Mouse (Mus musculus): Measurements from ENCODE around the gene Ksr1. TPM values are rescaled to one million over a fixed set of nuclear protein-coding genes. Genes with fewer than 3 reads are reported as not detected.

The Ksr1 gene
- total and polyA plus RNA-seq, 2 experiments from 2014 or later, result 1.9 to 51.3 TPM

DNA sequence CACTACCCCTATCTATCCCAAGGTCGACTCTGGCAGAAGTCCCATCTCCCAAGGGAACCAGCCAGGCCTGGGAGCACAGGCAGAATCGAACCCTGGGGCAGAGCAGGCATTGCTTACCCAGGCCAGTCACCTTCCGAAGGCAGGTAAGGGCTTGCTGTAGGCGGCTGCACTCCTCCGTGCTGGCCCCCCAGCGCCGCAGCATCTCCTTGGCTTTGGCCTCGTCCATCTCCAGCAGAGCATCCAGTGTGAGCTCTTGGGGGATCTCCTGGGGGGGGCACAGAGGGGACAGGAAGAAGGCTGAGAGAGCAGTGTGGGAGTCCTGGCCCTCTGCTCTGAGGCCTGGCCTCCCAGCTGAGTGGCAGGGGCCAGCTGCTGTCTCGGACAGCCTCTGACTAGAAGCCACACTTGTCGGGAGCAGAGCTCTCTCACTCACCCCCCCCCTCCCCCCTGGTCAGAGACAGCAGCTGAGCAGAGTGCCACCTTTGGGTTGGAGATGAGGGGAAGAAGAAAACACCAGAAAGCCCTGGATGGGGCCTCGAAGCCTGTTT is 99.0 kb downstream of the Ksr1 start:
- no peak overlapping the region for H3K4me2 ChIP-seq (ENCODE audit: low read depth, low read length)
- no peaks in the 10 kb centered on the region for H3K4me1 ChIP-seq (ENCODE audit: insufficient read depth, low read length)
- TF ChIP-seq CTCF (IDR thresholded peaks at IDR 0.05; ENCODE audit: low read depth), result no peak
- ATAC-seq (no peak), DNase-seq (ENCODE audit: low spot score) (no peak)
- no peak overlapping the region for H3K9ac ChIP-seq (replicated peaks; ENCODE audit: low read length)
- 68% methylated on average over 11 of the region's 11 CpGs for WGBS
- H3K27me3 ChIP-seq (ENCODE audit: insufficient read depth, low read length), result no peaks in the 10 kb centered on the region
- no peak overlapping the region for H3K27ac ChIP-seq
- no peaks in the 10 kb centered on the region for H3K36me3 ChIP-seq (ENCODE audit: insufficient read depth, low read length)
- H3K9me3 ChIP-seq (ENCODE audit: low read length), result no peaks in the 10 kb centered on the region
- H3K4me3 ChIP-seq (ENCODE audit: low read length), result no peak overlapping the region

DNA sequence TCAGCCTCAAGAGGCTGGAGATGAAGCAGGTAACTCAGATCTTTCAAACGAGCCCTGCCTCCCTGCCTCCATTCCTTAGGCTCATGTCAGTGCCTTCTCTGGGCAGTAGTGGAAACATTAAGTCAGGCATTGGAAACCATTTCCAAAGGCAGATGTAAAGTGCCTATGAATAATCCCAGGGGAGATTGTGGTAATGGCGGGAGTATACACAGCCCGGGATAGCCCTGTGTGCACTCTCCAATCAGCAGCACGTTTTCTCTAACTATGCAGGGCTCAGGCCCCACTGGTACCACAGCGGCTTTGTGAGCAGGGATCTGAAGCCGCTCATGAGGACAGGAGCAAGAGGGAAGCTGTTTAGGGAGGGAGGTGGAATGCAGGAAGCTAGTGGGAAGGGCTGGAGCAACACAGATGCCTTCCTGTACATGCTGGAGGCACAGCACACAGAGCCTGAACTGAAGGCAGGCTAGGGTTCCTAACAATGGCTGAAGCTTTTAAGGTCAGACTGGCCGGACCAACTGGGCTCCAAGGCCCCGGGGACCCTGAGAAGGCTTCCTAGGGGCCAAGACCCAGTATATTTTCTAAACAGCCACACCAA is 99.5 kb downstream of the Ksr1 start:
- Histone ChIP-seq H3K9ac (replicated peaks; ENCODE audit: low read length) (no peak overlapping the region), H3K4me1 (ENCODE audit: insufficient read depth, low read length) (no peaks in the 10 kb centered on the region), H3K4me2 (ENCODE audit: low read depth, low read length) (no peak overlapping the region), H3K27me3 (ENCODE audit: insufficient read depth, low read length) (no peaks in the 10 kb centered on the region), H3K27ac (no peak overlapping the region), H3K4me3 (ENCODE audit: low read length) (no peak overlapping the region), H3K9me3 (ENCODE audit: low read length) (no peaks in the 10 kb centered on the region), H3K36me3 (ENCODE audit: insufficient read depth, low read length) (no peaks in the 10 kb centered on the region)
- 54% methylated on average over 8 of the region's 8 CpGs for WGBS
- TF ChIP-seq CTCF (IDR thresholded peaks at IDR 0.05; ENCODE audit: low read depth), result no peak
- DNase-seq (ENCODE audit: low spot score) (no peak), ATAC-seq (no peak)

DNA sequence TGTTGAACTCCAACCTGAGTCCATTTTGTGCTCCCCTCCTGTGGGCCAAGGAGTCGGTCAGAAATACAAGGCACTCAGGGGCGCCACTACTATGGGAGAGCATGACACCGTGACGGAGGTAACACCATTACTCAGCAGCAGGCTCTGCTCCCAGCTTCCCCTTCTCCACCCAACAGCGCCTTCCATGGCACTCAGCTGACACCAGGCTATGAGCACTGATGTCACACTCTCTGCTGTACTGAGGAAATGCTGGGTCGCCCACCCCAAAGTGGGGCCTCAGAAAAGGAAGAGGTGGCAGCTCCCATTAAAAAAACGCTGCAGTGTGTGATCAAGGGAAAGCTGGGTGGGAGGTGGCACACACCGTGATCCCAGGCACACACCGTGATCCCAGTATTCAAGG is 101.0 kb downstream of the Ksr1 start:
- WGBS, result 93% methylated on average over 9 of the region's 9 CpGs
- Histone ChIP-seq H3K4me3 (ENCODE audit: low read length) (no peak overlapping the region), H3K36me3 (ENCODE audit: insufficient read depth, low read length) (no peaks in the 10 kb centered on the region), H3K27ac (no peak overlapping the region), H3K4me1 (ENCODE audit: insufficient read depth, low read length) (no peaks in the 10 kb centered on the region), H3K9ac (replicated peaks; ENCODE audit: low read length) (no peak overlapping the region), H3K9me3 (ENCODE audit: low read length) (no peaks in the 10 kb centered on the region), H3K27me3 (ENCODE audit: insufficient read depth, low read length) (no peaks in the 10 kb centered on the region), H3K4me2 (ENCODE audit: low read depth, low read length) (no peak overlapping the region)
- TF ChIP-seq CTCF (IDR thresholded peaks at IDR 0.05; ENCODE audit: low read depth), result no peak
- DNase-seq (ENCODE audit: low spot score) (no peak), ATAC-seq (no peak)

DNA sequence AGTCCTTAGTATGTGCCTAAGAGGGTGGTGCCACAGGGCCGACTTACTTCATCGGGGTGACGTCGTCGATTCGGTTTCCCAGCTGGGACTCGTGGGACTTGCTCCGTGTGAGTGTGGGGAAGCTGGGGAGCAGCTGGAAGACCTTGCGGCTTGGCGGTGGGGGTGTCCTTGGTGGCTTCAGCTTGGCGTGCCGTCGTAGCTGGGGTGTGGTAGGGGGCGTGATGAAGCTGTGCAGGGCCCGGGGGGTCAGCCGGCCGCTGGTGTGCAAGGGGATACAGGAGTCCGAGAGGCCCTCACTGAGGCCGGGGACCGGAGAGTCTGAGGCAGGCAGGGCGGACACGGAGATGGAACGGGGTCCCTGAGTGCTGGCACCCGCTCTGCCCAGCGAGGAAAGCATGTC is 101.4 kb downstream of the Ksr1 start:
- no peak for ATAC-seq

DNA sequence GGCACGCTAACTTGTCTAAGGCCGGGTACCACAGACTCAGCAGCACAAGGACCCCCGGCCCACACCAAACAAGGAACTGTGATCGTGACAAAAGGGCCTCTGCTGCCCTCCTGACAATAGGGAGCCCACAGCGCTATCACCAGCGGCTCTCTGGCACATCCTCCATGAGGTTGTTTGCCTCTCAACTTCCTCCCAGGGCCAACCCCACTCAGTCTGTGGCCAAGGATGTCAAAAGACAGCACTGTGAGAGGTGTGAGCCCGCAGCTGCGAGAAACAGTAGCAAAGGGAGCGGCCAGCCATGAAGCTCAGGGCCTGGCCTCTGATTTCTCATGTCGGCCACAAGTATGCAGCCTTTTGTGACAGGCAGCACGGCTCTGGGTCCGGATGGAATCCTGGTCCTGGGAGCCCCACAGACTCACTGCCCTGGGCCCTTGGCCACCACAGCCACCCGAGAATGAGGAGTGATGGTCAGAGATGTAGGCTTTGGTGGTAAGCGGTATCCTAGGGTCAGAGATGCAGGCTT is 104.2 kb downstream of the Ksr1 start:
- WGBS, result 42% methylated on average over 14 of the region's 14 CpGs
- ATAC-seq, result no peak
- no peak overlapping the region for H3K4me3 ChIP-seq (ENCODE audit: low read length)
- H3K36me3 ChIP-seq (ENCODE audit: insufficient read depth, low read length), result no peaks in the 10 kb centered on the region
- TF ChIP-seq CTCF (IDR thresholded peaks at IDR 0.05; ENCODE audit: low read depth), result no peak
- no peak overlapping the region for H3K27ac ChIP-seq
- H3K4me1 ChIP-seq (ENCODE audit: insufficient read depth, low read length), result no peaks in the 10 kb centered on the region
- no peak overlapping the region for H3K9ac ChIP-seq (replicated peaks; ENCODE audit: low read length)
- H3K9me3 ChIP-seq (ENCODE audit: low read length), result no peaks in the 10 kb centered on the region
- no peak for DNase-seq (ENCODE audit: low spot score)
- H3K27me3 ChIP-seq (ENCODE audit: insufficient read depth, low read length), result no peaks in the 10 kb centered on the region
- no peak overlapping the region for H3K4me2 ChIP-seq (ENCODE audit: low read depth, low read length)

More for the DNA sequence above, 101.4 kb downstream of the Ksr1 start:
- Histone ChIP-seq H3K9me3 (ENCODE audit: low read length) (no peaks in the 10 kb centered on the region), H3K9ac (replicated peaks; ENCODE audit: low read length) (no peak overlapping the region), H3K27ac (no peak overlapping the region), H3K4me2 (ENCODE audit: low read depth, low read length) (no peak overlapping the region), H3K4me3 (ENCODE audit: low read length) (no peak overlapping the region), H3K27me3 (ENCODE audit: insufficient read depth, low read length) (no peaks in the 10 kb centered on the region), H3K36me3 (ENCODE audit: insufficient read depth, low read length) (no peaks in the 10 kb centered on the region), H3K4me1 (ENCODE audit: insufficient read depth, low read length) (no peaks in the 10 kb centered on the region)
- no peak for TF ChIP-seq CTCF (IDR thresholded peaks at IDR 0.05; ENCODE audit: low read depth)
- no peak for DNase-seq (ENCODE audit: low spot score)
- WGBS, result 93% methylated on average over 25 of the region's 25 CpGs

DNA sequence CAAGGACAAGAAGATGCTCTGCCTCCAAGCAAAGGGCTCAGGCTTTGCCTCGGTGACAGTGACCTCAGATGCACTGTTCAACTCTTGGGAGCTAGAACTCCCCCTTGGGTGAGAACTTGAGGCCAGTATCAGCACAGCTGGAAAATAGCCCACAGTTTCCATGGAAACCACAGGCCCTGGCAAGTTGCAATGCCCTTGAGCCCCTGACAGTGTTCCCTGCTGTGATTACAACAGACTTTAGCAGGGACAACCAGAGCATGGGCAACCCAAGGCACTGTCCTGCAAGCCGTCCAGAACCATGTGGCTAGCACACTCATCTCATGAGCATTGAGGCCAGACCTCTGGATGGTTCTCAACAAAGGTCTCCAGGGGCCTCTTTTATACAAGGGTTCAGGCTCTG is 106.7 kb downstream of the Ksr1 start:
- H3K4me2 ChIP-seq (ENCODE audit: low read depth, low read length), result no peak overlapping the region
- TF ChIP-seq CTCF (IDR thresholded peaks at IDR 0.05; ENCODE audit: low read depth), result no peak
- H3K4me3 ChIP-seq (ENCODE audit: low read length), result no peak overlapping the region
- WGBS, result 18% methylated on average over 2 of the region's 2 CpGs
- ATAC-seq (no peak; the same call in 1 of the 2 replicates), DNase-seq (ENCODE audit: low spot score) (peak; percentile 65)
- no peak overlapping the region for H3K27ac ChIP-seq
- no peaks in the 10 kb centered on the region for H3K27me3 ChIP-seq (ENCODE audit: insufficient read depth, low read length)
- H3K4me1 ChIP-seq (ENCODE audit: insufficient read depth, low read length), result no peaks in the 10 kb centered on the region
- H3K9ac ChIP-seq (replicated peaks; ENCODE audit: low read length), result no peak overlapping the region
- no peaks in the 10 kb centered on the region for H3K9me3 ChIP-seq (ENCODE audit: low read length)
- no peaks in the 10 kb centered on the region for H3K36me3 ChIP-seq (ENCODE audit: insufficient read depth, low read length)

DNA sequence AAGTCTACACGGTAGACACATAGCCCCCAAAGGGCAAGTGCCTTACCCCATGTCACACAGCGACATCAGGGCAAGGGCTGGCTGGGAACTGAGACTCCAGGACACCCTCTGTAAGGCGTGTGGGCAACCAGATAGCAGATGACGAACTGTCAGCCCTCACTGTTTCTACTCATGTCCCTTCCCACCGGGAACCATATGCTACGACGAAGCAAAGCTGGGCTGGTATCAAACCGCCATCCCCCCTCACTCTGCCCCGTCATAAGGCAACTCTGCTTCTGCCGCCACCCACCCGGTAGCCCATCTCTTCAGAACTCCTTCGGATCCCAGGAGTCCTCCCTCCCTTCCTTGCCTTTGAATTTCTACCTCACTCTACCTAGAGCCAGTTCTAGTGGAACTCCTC is 108.7 kb downstream of the Ksr1 start:
- DNase-seq (ENCODE audit: low spot score) (no peak), ATAC-seq (no peak)
- Histone ChIP-seq H3K9me3 (ENCODE audit: low read length) (no peaks in the 10 kb centered on the region), H3K27ac (no peak overlapping the region), H3K27me3 (ENCODE audit: insufficient read depth, low read length) (no peaks in the 10 kb centered on the region), H3K4me1 (ENCODE audit: insufficient read depth, low read length) (no peaks in the 10 kb centered on the region), H3K36me3 (ENCODE audit: insufficient read depth, low read length) (peaks cover 6% of the 10 kb centered on the region; the same call in 1 of the 2 replicates), H3K9ac (replicated peaks; ENCODE audit: low read length) (no peak overlapping the region), H3K4me2 (ENCODE audit: low read depth, low read length) (no peak overlapping the region), H3K4me3 (ENCODE audit: low read length) (no peak overlapping the region)
- WGBS, result 75% methylated on average over 12 of the region's 12 CpGs
- TF ChIP-seq CTCF (IDR thresholded peaks at IDR 0.05; ENCODE audit: low read depth), result no peak

All from hindbrain, postnatal 0 days (tissue).